Mouse (Mus musculus) CH12.LX (cell line): Measurements from ENCODE around the gene C1qtnf1. TPM values are rescaled to one million over a fixed set of nuclear protein-coding genes. Genes with fewer than 3 reads are reported as not detected.

Experiments used
- DNase-seq: peaks from one replicate; pipeline ENCODE4 v3.0.0-alpha.2; 2013; ENCODE audit errors: extremely low read depth
- H3K27ac ChIP-seq: 2 replicates; pipeline ENCODE4 v1.5.1; 2012; ENCODE audit warnings: low read depth, mild to moderate bottlenecking, control low read depth, moderate library complexity; ENCODE audit not compliant: insufficient read depth
- H3K27me3 ChIP-seq: replicated peaks from 2 replicates; pipeline ENCODE3; 2012; ENCODE audit warnings: inconsistent platforms
- H3K36me3 ChIP-seq, 2 experiments: replicated peaks in 1 of 2; 2 replicates each; pipeline versions ENCODE3 to v1.6.1; 2012; ENCODE audit warnings: inconsistent platforms in 1 of 2, low read length in 1 of 2, mild to moderate bottlenecking in 1 of 2, mixed read lengths in 1 of 2, moderate library complexity in 1 of 2; ENCODE audit not compliant: control insufficient read depth in 1 of 2, insufficient read depth in 1 of 2
- H3K4me1 ChIP-seq, 2 experiments: 2 replicates each; pipeline ENCODE4 v1.6.1; 2012; ENCODE audit warnings: inconsistent platforms in 1 of 2, moderate library complexity in 1 of 2; ENCODE audit not compliant: insufficient read depth in 2 of 2, control insufficient read depth in 1 of 2
- H3K4me2 ChIP-seq: 2 replicates; pipeline ENCODE4 v1.6.1; 2012; ENCODE audit warnings: low read depth, mild to moderate bottlenecking, control low read depth; ENCODE audit not compliant: poor library complexity, insufficient read depth, severe bottlenecking
- H3K4me3 ChIP-seq, 3 experiments: fragments of 150-350 bp in 1 of 3; sonication (generic) in 1 of 3; replicated peaks in 1 of 3; 2 replicates each; pipeline versions ENCODE3 to v1.5.1; 2011 to 2012; ENCODE audit warnings: low read depth in 2 of 3, low read length in 2 of 3, mild to moderate bottlenecking in 2 of 3, moderate library complexity in 2 of 3, control low read depth in 1 of 3, improper control_type of control experiment in 1 of 3, inconsistent platforms in 1 of 3, mixed read lengths in 1 of 3; ENCODE audit not compliant: poor library complexity in 1 of 3
- H3K79me2 ChIP-seq: replicated peaks from 2 replicates; pipeline ENCODE4 v1.6.1; 2012; ENCODE audit warnings: mild to moderate bottlenecking, moderate library complexity; ENCODE audit not compliant: control insufficient read depth, poor library complexity, insufficient read depth, severe bottlenecking; ENCODE audit errors: extremely low read depth
- H3K9ac ChIP-seq: 2 replicates; pipeline ENCODE4 v1.6.1; 2012; ENCODE audit warnings: low read depth, mild to moderate bottlenecking, control low read depth, moderate library complexity; ENCODE audit not compliant: insufficient read depth
- H3K9me3 ChIP-seq: replicated peaks from 2 replicates; pipeline ENCODE3; 2012; ENCODE audit warnings: low read length, inconsistent platforms, mixed read lengths
- CHD1 ChIP-seq: IDR thresholded peaks from 2 replicates; pipeline ENCODE4 v1.6.1; 2012; ENCODE audit warnings: low read depth, low read length, improper control_type of control experiment, inconsistent platforms
- CTCF ChIP-seq, 2 experiments: IDR thresholded peaks in 1 of 2; conservative IDR thresholded peaks in 1 of 2; 2 replicates each; pipeline ENCODE4 v1.5.1; 2011 to 2012; ENCODE audit warnings: low read depth in 2 of 2, low read length in 2 of 2, improper control_type of control experiment in 1 of 2, inconsistent platforms in 1 of 2, mild to moderate bottlenecking in 1 of 2, moderate library complexity in 1 of 2
- E2F4 ChIP-seq: IDR thresholded peaks from 2 replicates; pipeline ENCODE4 v1.6.1; 2011; ENCODE audit warnings: low read depth, low read length, improper control_type of control experiment; ENCODE audit not compliant: insufficient replicate concordance
- ELF1 ChIP-seq: IDR thresholded peaks from 2 replicates; pipeline ENCODE4 v1.6.1; 2014; ENCODE audit warnings: low read depth, mild to moderate bottlenecking, inconsistent platforms, low read length, improper control_type of control experiment
- ETS1 ChIP-seq: conservative IDR thresholded peaks from 2 replicates; pipeline ENCODE4 v1.6.1; 2012; ENCODE audit warnings: low read depth, mild to moderate bottlenecking, inconsistent platforms, low read length, improper control_type of control experiment, moderate library complexity
- GABPA ChIP-seq: IDR thresholded peaks from 2 replicates; pipeline ENCODE4 v1.6.1; 2012; ENCODE audit warnings: low read depth, low read length, improper control_type of control experiment, inconsistent platforms; ENCODE audit not compliant: insufficient replicate concordance
- JUND ChIP-seq: conservative IDR thresholded peaks from 2 replicates; pipeline ENCODE4 v1.6.1; 2011; ENCODE audit warnings: low read depth, low read length, improper control_type of control experiment
- MAFK ChIP-seq: IDR thresholded peaks from 2 replicates; pipeline ENCODE4 v1.6.1; 2011; ENCODE audit warnings: low read length, improper control_type of control experiment; ENCODE audit not compliant: insufficient replicate concordance
- MEF2A ChIP-seq: IDR thresholded peaks from 2 replicates; pipeline ENCODE4 v1.6.1; 2014; ENCODE audit warnings: low read depth, mild to moderate bottlenecking, inconsistent platforms, low read length, improper control_type of control experiment, borderline replicate concordance
- NRF1 ChIP-seq: IDR thresholded peaks from 2 replicates; pipeline ENCODE4 v1.6.1; 2014; ENCODE audit warnings: low read depth, mild to moderate bottlenecking, inconsistent platforms, low read length, improper control_type of control experiment, moderate library complexity
- RAD21 ChIP-seq: IDR thresholded peaks from 2 replicates; pipeline ENCODE4 v1.6.1; 2011; ENCODE audit warnings: low read depth, mild to moderate bottlenecking, low read length, improper control_type of control experiment, moderate library complexity
- SIN3A ChIP-seq: IDR thresholded peaks from 2 replicates; pipeline ENCODE4 v1.6.1; 2012; ENCODE audit warnings: low read length, improper control_type of control experiment, inconsistent platforms
- TBP ChIP-seq: conservative IDR thresholded peaks from 2 replicates; pipeline ENCODE4 v1.6.1; 2011; ENCODE audit warnings: low read depth, low read length, improper control_type of control experiment
- TCF12 ChIP-seq: IDR thresholded peaks from 2 replicates; pipeline ENCODE4 v1.6.1; 2014; ENCODE audit warnings: low read depth, mild to moderate bottlenecking, inconsistent platforms, low read length, improper control_type of control experiment
- USF2 ChIP-seq: conservative IDR thresholded peaks from 2 replicates; pipeline ENCODE4 v1.6.1; 2011; ENCODE audit warnings: low read depth, low read length, improper control_type of control experiment
- ZMIZ1 ChIP-seq: IDR thresholded peaks from 2 replicates; pipeline ENCODE4 v1.6.1; 2012; ENCODE audit warnings: low read depth, mild to moderate bottlenecking, inconsistent platforms, low read length, improper control_type of control experiment
- dilution Hi-C: fragments of 300-500 bp; cut with MboI; formaldehyde crosslinking; loops from 2 replicates; pipeline ENCODE4 v1.14.3; 2020; ENCODE audit warnings: low sequenced_read_pairs; ENCODE audit not compliant: extremely low pct_unique_long_range_greater_than_20kb, extremely low pct_ligation_motif_present
- in situ Hi-C: fragments of 300-500 bp; cut with MboI; formaldehyde crosslinking; loops from 3 replicates; pipeline ENCODE4 v1.14.3; 2019; ENCODE audit warnings: low sequenced_read_pairs, low pct_ligation_motif_present, low pct_unique_long_range_greater_than_20kb, mixed read lengths
- polyA plus RNA-seq: library from polyadenylated mRNA; unstranded; fragments of >175 nt; gene quantifications from 2 replicates; pipeline ENCODE4 v1.2.1, GENCODE M21; 2012; ENCODE audit warnings: low read depth; ENCODE audit not compliant: insufficient read length
- total RNA-seq, 2 experiments: library from RNA; depleted of rRNA; stranded (reverse); fragments of 300-350 nt in 1 of 2; fragments of >200 nt in 1 of 2; gene quantifications; 2 replicates each; pipeline ENCODE4 v1.2.3; 2012 to 2014

C1qtnf1 gene
- total and polyA plus RNA-seq, 3 experiments, result 0.13 to 0.19 TPM; not detected in 1

DNA sequence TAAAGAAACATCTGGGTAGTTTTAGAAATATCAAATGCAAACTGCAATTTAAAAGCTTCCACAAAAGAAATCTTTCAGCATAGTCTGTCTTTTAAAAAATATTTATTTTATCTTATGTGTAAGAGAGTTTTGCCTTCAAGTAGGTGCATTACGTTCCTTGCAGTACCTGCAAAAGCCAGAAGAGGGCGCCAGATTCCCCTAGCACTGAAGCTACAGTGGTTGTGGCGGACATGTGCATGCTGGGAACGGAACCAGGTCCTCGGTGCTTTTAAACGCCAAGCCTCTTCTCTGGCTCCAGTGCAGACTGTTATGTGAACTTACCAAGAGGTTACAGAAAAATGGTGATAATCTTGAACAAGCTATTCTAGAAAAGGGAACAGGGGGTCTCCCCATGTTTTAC, 32.3 kb downstream of the C1qtnf1 start:
- no peak overlapping the region for H3K9ac ChIP-seq
- no peaks in the 10 kb centered on the region for H3K79me2 ChIP-seq
- TF ChIP-seq MEF2A (no peak), CTCF (conservative IDR thresholded peaks at IDR 0.05 in 1 of 2, IDR thresholded peaks at IDR 0.05 in 1 of 2; ENCODE audit: low read depth in 2 of 2, low read length in 2 of 2) (peak; percentile 67 to 89), RAD21 (peak; percentile 18), GABPA (no peak)
- TF ChIP-seq, all 38 proteins: peak for 2
- Histone ChIP-seq H3K4me3 (no peak overlapping the region), H3K36me3 (no peaks in the 10 kb centered on the region), H3K4me1 (peaks cover 11 to 14% of the 10 kb centered on the region in 2 experiments), H3K4me2 (no peak overlapping the region), H3K27ac (no peak overlapping the region), H3K27me3 (peaks cover 71% of the 10 kb centered on the region), H3K9me3 (peaks cover 4% of the 10 kb centered on the region)
- in situ Hi-C loops, result no loop called here
- DNase-seq, result peak; percentile 49
- dilution Hi-C loops, result no loop called here

DNA sequence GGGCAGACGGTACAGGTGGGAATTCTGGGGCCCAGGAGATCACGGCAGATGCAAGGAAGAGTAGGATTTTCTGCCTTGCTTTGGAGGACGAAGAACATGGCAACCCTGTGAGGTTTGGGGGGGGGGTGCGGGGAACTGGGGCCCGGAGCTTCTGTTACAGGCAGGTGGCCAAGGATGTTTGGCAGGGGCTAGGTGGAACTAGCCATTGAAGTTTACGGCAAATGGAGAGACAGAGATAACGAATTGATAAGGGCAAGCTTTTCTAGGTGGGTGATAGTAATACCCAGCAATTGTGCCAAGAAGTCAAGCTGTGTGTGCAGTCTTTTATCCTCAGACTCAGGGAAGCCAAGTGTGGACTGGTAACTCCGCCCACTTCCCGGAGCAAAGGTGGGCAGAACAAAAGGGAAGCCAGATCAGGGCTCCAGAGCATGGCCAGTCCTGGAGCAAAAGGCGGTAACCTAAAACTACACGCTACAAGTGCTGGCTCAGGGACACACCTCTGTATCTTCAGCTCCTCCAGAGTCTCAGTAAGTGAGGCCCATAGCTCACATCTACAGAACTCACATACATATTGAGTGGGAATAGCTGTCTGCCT, 39.5 kb downstream of the C1qtnf1 start:
- peaks cover 76% of the 10 kb centered on the region for H3K27me3 ChIP-seq
- in situ Hi-C loops, result no loop called here
- TF ChIP-seq TCF12, result no peak
- no peak for TF ChIP-seq NRF1
- no peak for TF ChIP-seq ZMIZ1
- no peak for TF ChIP-seq SIN3A
- no peak for TF ChIP-seq GABPA
- no peak for TF ChIP-seq USF2
- no peak for TF ChIP-seq JUND
- no peak for TF ChIP-seq E2F4
- TF ChIP-seq, all 38 proteins: peak for 0
- no peaks in the 10 kb centered on the region for H3K79me2 ChIP-seq
- peaks cover 0 to 2% of the 10 kb centered on the region in 2 experiments; a peak in 1 of 4 replicates for H3K4me1 ChIP-seq
- no peak overlapping the region for H3K27ac ChIP-seq
- no peak overlapping the region for H3K9ac ChIP-seq
- DNase-seq, result no peak
- dilution Hi-C loops, result no loop called here
- H3K4me3 ChIP-seq, result no peak overlapping the region
- H3K36me3 ChIP-seq, result no peaks in the 10 kb centered on the region
- no peaks in the 10 kb centered on the region for H3K9me3 ChIP-seq
- H3K4me2 ChIP-seq, result no peak overlapping the region

DNA sequence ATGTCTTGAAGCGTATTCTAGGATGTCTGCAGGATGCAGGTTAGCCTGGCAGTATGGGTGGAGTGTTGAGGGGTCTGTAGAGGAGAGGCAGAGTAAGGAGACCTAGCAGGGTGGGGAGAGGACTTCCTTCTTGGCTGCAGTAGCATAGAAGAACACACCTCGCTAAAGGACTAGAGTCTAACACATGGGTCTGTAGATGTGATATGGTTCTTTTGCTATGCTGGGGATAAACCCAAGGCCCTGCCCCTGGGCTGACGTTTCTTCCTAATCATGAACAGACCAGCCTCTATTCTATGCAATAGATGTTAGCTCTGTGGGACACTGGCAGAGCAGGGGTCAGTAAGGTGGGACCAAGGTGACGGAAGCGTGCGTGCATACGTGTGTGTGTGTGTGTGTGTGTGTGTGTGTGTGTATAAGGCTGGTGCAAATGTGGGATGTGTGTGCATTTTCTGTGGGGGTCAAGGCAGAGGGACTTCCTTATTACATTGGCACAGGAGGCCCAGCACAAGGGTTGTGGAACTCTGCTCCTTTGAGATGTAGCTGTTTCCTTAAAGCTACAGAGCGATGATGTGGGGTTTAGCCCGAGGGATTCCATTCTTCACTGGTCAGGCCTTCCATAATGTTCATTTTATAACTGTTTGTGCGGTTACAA, 41.6 kb downstream of the C1qtnf1 start:
- TF ChIP-seq E2F4 (no peak), SIN3A (no peak), ETS1 (no peak), TBP (no peak), MAFK (no peak), CHD1 (no peak), ELF1 (no peak)
- H3K9ac ChIP-seq, result no peak overlapping the region
- no peaks in the 10 kb centered on the region for H3K9me3 ChIP-seq
- in situ Hi-C loops (no loop called here), dilution Hi-C loops (no loop called here)
- H3K4me1 ChIP-seq, result peaks cover 0 to 2% of the 10 kb centered on the region in 2 experiments; a peak in 1 of 4 replicates
- H3K4me2 ChIP-seq, result no peak overlapping the region
- DNase-seq, result no peak
- peaks cover 79% of the 10 kb centered on the region for H3K27me3 ChIP-seq
- no peak overlapping the region for H3K27ac ChIP-seq
- no peak overlapping the region for H3K4me3 ChIP-seq
- H3K36me3 ChIP-seq, result no peaks in the 10 kb centered on the region
- no peaks in the 10 kb centered on the region for H3K79me2 ChIP-seq
